Mouse (Mus musculus) CH12.LX (cell line): ENCODE data around the gene Shmt1. TPM values are rescaled to one million over a fixed set of nuclear protein-coding genes. Genes with fewer than 3 reads are reported as not detected.

ENCODE experiments used
- DNase-seq: peaks from one replicate; pipeline ENCODE4 v3.0.0-alpha.2; 2013; ENCODE audit errors: extremely low read depth
- H3K27ac ChIP-seq: 2 replicates; pipeline ENCODE4 v1.5.1; 2012; ENCODE audit warnings: low read depth, mild to moderate bottlenecking, control low read depth, moderate library complexity; ENCODE audit not compliant: insufficient read depth
- H3K27me3 ChIP-seq: replicated peaks from 2 replicates; pipeline ENCODE3; 2012; ENCODE audit warnings: inconsistent platforms
- H3K36me3 ChIP-seq, 2 experiments: replicated peaks in 1 of 2; 2 replicates each; pipeline versions ENCODE3 to v1.6.1; 2012; ENCODE audit warnings: inconsistent platforms in 1 of 2, low read length in 1 of 2, mild to moderate bottlenecking in 1 of 2, mixed read lengths in 1 of 2, moderate library complexity in 1 of 2; ENCODE audit not compliant: control insufficient read depth in 1 of 2, insufficient read depth in 1 of 2
- H3K4me1 ChIP-seq, 2 experiments: 2 replicates each; pipeline ENCODE4 v1.6.1; 2012; ENCODE audit warnings: inconsistent platforms in 1 of 2, moderate library complexity in 1 of 2; ENCODE audit not compliant: insufficient read depth in 2 of 2, control insufficient read depth in 1 of 2
- H3K4me2 ChIP-seq: 2 replicates; pipeline ENCODE4 v1.6.1; 2012; ENCODE audit warnings: low read depth, mild to moderate bottlenecking, control low read depth; ENCODE audit not compliant: poor library complexity, insufficient read depth, severe bottlenecking
- H3K4me3 ChIP-seq, 3 experiments: fragments of 150-350 bp in 1 of 3; sonication (generic) in 1 of 3; replicated peaks in 1 of 3; 2 replicates each; pipeline versions ENCODE3 to v1.5.1; 2011 to 2012; ENCODE audit warnings: low read depth in 2 of 3, low read length in 2 of 3, mild to moderate bottlenecking in 2 of 3, moderate library complexity in 2 of 3, control low read depth in 1 of 3, improper control_type of control experiment in 1 of 3, inconsistent platforms in 1 of 3, mixed read lengths in 1 of 3; ENCODE audit not compliant: poor library complexity in 1 of 3
- H3K79me2 ChIP-seq: replicated peaks from 2 replicates; pipeline ENCODE4 v1.6.1; 2012; ENCODE audit warnings: mild to moderate bottlenecking, moderate library complexity; ENCODE audit not compliant: control insufficient read depth, poor library complexity, insufficient read depth, severe bottlenecking; ENCODE audit errors: extremely low read depth
- H3K9ac ChIP-seq: 2 replicates; pipeline ENCODE4 v1.6.1; 2012; ENCODE audit warnings: low read depth, mild to moderate bottlenecking, control low read depth, moderate library complexity; ENCODE audit not compliant: insufficient read depth
- H3K9me3 ChIP-seq: replicated peaks from 2 replicates; pipeline ENCODE3; 2012; ENCODE audit warnings: low read length, inconsistent platforms, mixed read lengths
- BHLHE40 ChIP-seq: IDR thresholded peaks from 2 replicates; pipeline ENCODE4 v1.6.1; 2011; ENCODE audit warnings: mild to moderate bottlenecking, low read depth, low read length, improper control_type of control experiment
- CHD2 ChIP-seq: IDR thresholded peaks from 2 replicates; pipeline ENCODE4 v1.6.1; 2011; ENCODE audit warnings: low read length, improper control_type of control experiment
- CTCF ChIP-seq, 2 experiments: IDR thresholded peaks in 1 of 2; conservative IDR thresholded peaks in 1 of 2; 2 replicates each; pipeline ENCODE4 v1.5.1; 2011 to 2012; ENCODE audit warnings: low read depth in 2 of 2, low read length in 2 of 2, improper control_type of control experiment in 1 of 2, inconsistent platforms in 1 of 2, mild to moderate bottlenecking in 1 of 2, moderate library complexity in 1 of 2
- E2F4 ChIP-seq: IDR thresholded peaks from 2 replicates; pipeline ENCODE4 v1.6.1; 2011; ENCODE audit warnings: low read depth, low read length, improper control_type of control experiment; ENCODE audit not compliant: insufficient replicate concordance
- ELF1 ChIP-seq: IDR thresholded peaks from 2 replicates; pipeline ENCODE4 v1.6.1; 2014; ENCODE audit warnings: low read depth, mild to moderate bottlenecking, inconsistent platforms, low read length, improper control_type of control experiment
- ETS1 ChIP-seq: conservative IDR thresholded peaks from 2 replicates; pipeline ENCODE4 v1.6.1; 2012; ENCODE audit warnings: low read depth, mild to moderate bottlenecking, inconsistent platforms, low read length, improper control_type of control experiment, moderate library complexity
- HCFC1 ChIP-seq: IDR thresholded peaks from 2 replicates; pipeline ENCODE4 v1.6.1; 2012; ENCODE audit warnings: low read depth, mild to moderate bottlenecking, inconsistent platforms, low read length, improper control_type of control experiment
- IRF4 ChIP-seq: IDR thresholded peaks from 2 replicates; pipeline ENCODE4 v1.6.1; 2014; ENCODE audit warnings: low read depth, mild to moderate bottlenecking, inconsistent platforms, low read length, improper control_type of control experiment
- JUN ChIP-seq: IDR thresholded peaks from 2 replicates; pipeline ENCODE4 v1.6.1; 2011; ENCODE audit warnings: low read depth, mild to moderate bottlenecking, low read length, improper control_type of control experiment, moderate library complexity; ENCODE audit not compliant: insufficient read depth
- JUND ChIP-seq: conservative IDR thresholded peaks from 2 replicates; pipeline ENCODE4 v1.6.1; 2011; ENCODE audit warnings: low read depth, low read length, improper control_type of control experiment
- KAT2A ChIP-seq: IDR thresholded peaks from 2 replicates; pipeline ENCODE4 v1.6.1; 2012; ENCODE audit warnings: low read length, improper control_type of control experiment, inconsistent platforms; ENCODE audit not compliant: insufficient replicate concordance
- MAFK ChIP-seq: IDR thresholded peaks from 2 replicates; pipeline ENCODE4 v1.6.1; 2011; ENCODE audit warnings: low read length, improper control_type of control experiment; ENCODE audit not compliant: insufficient replicate concordance
- MAX ChIP-seq: IDR thresholded peaks from 2 replicates; pipeline ENCODE4 v1.6.1; 2011; ENCODE audit warnings: low read length, improper control_type of control experiment
- MAZ ChIP-seq: IDR thresholded peaks from 2 replicates; pipeline ENCODE4 v1.6.1; 2012; ENCODE audit warnings: low read depth, mild to moderate bottlenecking, inconsistent platforms, low read length, improper control_type of control experiment, moderate library complexity
- MEF2A ChIP-seq: IDR thresholded peaks from 2 replicates; pipeline ENCODE4 v1.6.1; 2014; ENCODE audit warnings: low read depth, mild to moderate bottlenecking, inconsistent platforms, low read length, improper control_type of control experiment, borderline replicate concordance
- NELFE ChIP-seq: IDR thresholded peaks from 2 replicates; pipeline ENCODE4 v1.6.1; 2011; ENCODE audit warnings: low read depth, low read length, improper control_type of control experiment
- PAX5 ChIP-seq: IDR thresholded peaks from 2 replicates; pipeline ENCODE4 v1.6.1; 2012; ENCODE audit warnings: low read length, inconsistent platforms, mixed read lengths
- POLR2AphosphoS2 ChIP-seq: IDR thresholded peaks from 2 replicates; pipeline ENCODE4 v1.6.1; 2011; ENCODE audit warnings: low read depth, low read length, improper control_type of control experiment
- RAD21 ChIP-seq: IDR thresholded peaks from 2 replicates; pipeline ENCODE4 v1.6.1; 2011; ENCODE audit warnings: low read depth, mild to moderate bottlenecking, low read length, improper control_type of control experiment, moderate library complexity
- RCOR1 ChIP-seq: conservative IDR thresholded peaks from 2 replicates; pipeline ENCODE4 v1.6.1; 2012; ENCODE audit warnings: low read depth, mild to moderate bottlenecking, inconsistent platforms, low read length, improper control_type of control experiment
- SMC3 ChIP-seq: IDR thresholded peaks from 2 replicates; pipeline ENCODE4 v1.6.1; 2011; ENCODE audit warnings: low read depth, low read length, improper control_type of control experiment
- TBP ChIP-seq: conservative IDR thresholded peaks from 2 replicates; pipeline ENCODE4 v1.6.1; 2011; ENCODE audit warnings: low read depth, low read length, improper control_type of control experiment
- TCF12 ChIP-seq: IDR thresholded peaks from 2 replicates; pipeline ENCODE4 v1.6.1; 2014; ENCODE audit warnings: low read depth, mild to moderate bottlenecking, inconsistent platforms, low read length, improper control_type of control experiment
- UBTF ChIP-seq: IDR thresholded peaks from 2 replicates; pipeline ENCODE4 v1.6.1; 2012; ENCODE audit warnings: low read depth, mild to moderate bottlenecking, inconsistent platforms, low read length, improper control_type of control experiment, moderate library complexity
- USF1 ChIP-seq: IDR thresholded peaks from 2 replicates; pipeline ENCODE4 v1.6.1; 2014; ENCODE audit warnings: low read depth, mild to moderate bottlenecking, inconsistent platforms, low read length, improper control_type of control experiment
- USF2 ChIP-seq: conservative IDR thresholded peaks from 2 replicates; pipeline ENCODE4 v1.6.1; 2011; ENCODE audit warnings: low read depth, low read length, improper control_type of control experiment
- ZC3H11A ChIP-seq: IDR thresholded peaks from 2 replicates; pipeline ENCODE4 v1.6.1; 2012; ENCODE audit warnings: low read depth, mild to moderate bottlenecking, inconsistent platforms, low read length, improper control_type of control experiment
- ZKSCAN1 ChIP-seq: IDR thresholded peaks from 2 replicates; pipeline ENCODE4 v1.6.1; 2012; ENCODE audit warnings: low read depth, inconsistent platforms, low read length, improper control_type of control experiment, borderline replicate concordance
- ZMIZ1 ChIP-seq: IDR thresholded peaks from 2 replicates; pipeline ENCODE4 v1.6.1; 2012; ENCODE audit warnings: low read depth, mild to moderate bottlenecking, inconsistent platforms, low read length, improper control_type of control experiment
- ZNF384 ChIP-seq: IDR thresholded peaks from 2 replicates; pipeline ENCODE4 v1.6.1; 2012; ENCODE audit warnings: low read depth, low read length, improper control_type of control experiment, inconsistent platforms
- dilution Hi-C: fragments of 300-500 bp; cut with MboI; formaldehyde crosslinking; loops from 2 replicates; pipeline ENCODE4 v1.14.3; 2020; ENCODE audit warnings: low sequenced_read_pairs; ENCODE audit not compliant: extremely low pct_unique_long_range_greater_than_20kb, extremely low pct_ligation_motif_present
- in situ Hi-C: fragments of 300-500 bp; cut with MboI; formaldehyde crosslinking; loops from 3 replicates; pipeline ENCODE4 v1.14.3; 2019; ENCODE audit warnings: low sequenced_read_pairs, low pct_ligation_motif_present, low pct_unique_long_range_greater_than_20kb, mixed read lengths
- polyA plus RNA-seq: library from polyadenylated mRNA; unstranded; fragments of >175 nt; gene quantifications from 2 replicates; pipeline ENCODE4 v1.2.1, GENCODE M21; 2012; ENCODE audit warnings: low read depth; ENCODE audit not compliant: insufficient read length
- total RNA-seq, 2 experiments: library from RNA; depleted of rRNA; stranded (reverse); fragments of 300-350 nt in 1 of 2; fragments of >200 nt in 1 of 2; gene quantifications; 2 replicates each; pipeline ENCODE4 v1.2.3; 2012 to 2014

The Shmt1 gene
- total and polyA plus RNA-seq, 3 experiments, result 136 to 197 (median 178) TPM

- no peak for TF ChIP-seq E2F4
- TF ChIP-seq ZNF384, result no peak
- no peak for TF ChIP-seq USF2
- no peak for TF ChIP-seq UBTF
- TF ChIP-seq IRF4, result 0 out of 2 replicates have a peak, but pooled peaks have one; percentile 37
- 0 out of 2 replicates have a peak, but pooled peaks have one; percentile 20 for TF ChIP-seq CHD2
- TF ChIP-seq ZMIZ1, result 0 out of 2 replicates have a peak, but pooled peaks have one; percentile 2
- no peak for TF ChIP-seq PAX5
- TF ChIP-seq USF1, result no peak
- no peak for TF ChIP-seq JUND
- TF ChIP-seq NELFE, result no peak
- TF ChIP-seq, all 38 proteins: peak for 14
These were observed 35.2 kb downstream of the Shmt1 start (continued) for GRCm38 (mm10) chr11:60776107-60776828.

DNA sequence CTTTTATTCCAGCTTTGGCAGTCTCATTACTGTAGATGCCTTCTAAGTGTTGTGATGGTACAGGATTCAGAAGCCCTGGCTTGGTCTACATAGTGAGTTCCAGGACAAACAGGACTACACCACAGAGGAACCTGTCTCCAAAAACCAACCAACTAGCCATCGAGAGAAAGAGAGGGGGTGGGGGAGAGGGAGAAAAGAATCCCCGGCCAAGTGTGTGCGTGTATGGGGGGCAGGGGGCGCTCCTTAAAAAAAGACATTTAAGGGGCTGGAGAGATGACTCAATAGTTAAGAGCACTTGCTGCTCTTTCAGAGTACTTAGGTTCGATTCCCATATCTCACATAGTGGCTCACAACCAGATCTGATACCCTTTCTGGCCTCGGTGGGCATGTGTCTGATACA lies 35.9 kb downstream of the Shmt1 start:
- dilution Hi-C loops, result no loop called here
- H3K27me3 ChIP-seq, result no peaks in the 10 kb centered on the region
- H3K27ac ChIP-seq, result peak overlapping the region; percentile 90
- peaks cover 85% of the 10 kb centered on the region for H3K79me2 ChIP-seq
- H3K36me3 ChIP-seq, result peaks cover 16 to 25% of the 10 kb centered on the region in 2 experiments
- DNase-seq, result peak; percentile 52
- H3K9ac ChIP-seq, result peak overlapping the region; percentile 89
- peak overlapping the region; percentile 78 to 98 (median 79) for H3K4me3 ChIP-seq
- peak overlapping the region; percentile 90 for H3K4me2 ChIP-seq
- peaks cover 9 to 65% of the 10 kb centered on the region in 2 experiments for H3K4me1 ChIP-seq
- in situ Hi-C loops, result loop anchor here (5.0 kb wide), 2 partner anchors 37 to 97 kb away; partner anchors contain the start of gene Shmt1
- TF ChIP-seq MAFK, result no peak
- TF ChIP-seq SMC3, result peak; percentile 15; the same call in 1 of the 2 replicates
- TF ChIP-seq USF2, result no peak
- TF ChIP-seq KAT2A, result 0 out of 2 replicates have a peak, but pooled peaks have one; percentile 45
- TF ChIP-seq JUND, result no peak
- no peak for TF ChIP-seq BHLHE40
- TF ChIP-seq POLR2AphosphoS2, result no peak
- TF ChIP-seq HCFC1, result no peak
- TF ChIP-seq ZMIZ1, result 0 out of 2 replicates have a peak, but pooled peaks have one; percentile 14
- TF ChIP-seq USF1, result no peak
- peak; percentile 72 for TF ChIP-seq CHD2
- no peak for TF ChIP-seq ZC3H11A
- TF ChIP-seq MEF2A, result no peak
- 0 out of 2 replicates have a peak, but pooled peaks have one; percentile 17 for TF ChIP-seq TBP
- TF ChIP-seq UBTF, result no peak
- peak; percentile 41; the same call in 1 of the 2 replicates for TF ChIP-seq TCF12
- TF ChIP-seq ZNF384, result peak; percentile 59
- peak in 1 of 2 experiments; percentile 41; a peak in 2 of 4 replicates for TF ChIP-seq CTCF (conservative IDR thresholded peaks at IDR 0.05 in 1 of 2, IDR thresholded peaks at IDR 0.05 in 1 of 2; ENCODE audit: low read depth in 2 of 2, low read length in 2 of 2)
- peak; percentile 41; the same call in 1 of the 2 replicates for TF ChIP-seq ELF1
- TF ChIP-seq ETS1, result no peak
- TF ChIP-seq PAX5, result no peak
- TF ChIP-seq ZKSCAN1, result no peak
- no peak for TF ChIP-seq RCOR1
- TF ChIP-seq RAD21, result no peak
- no peak for TF ChIP-seq MAX
- TF ChIP-seq IRF4, result peak; percentile 58; the same call in 1 of the 2 replicates
- TF ChIP-seq MAZ, result 0 out of 2 replicates have a peak, but pooled peaks have one; percentile 67
- TF ChIP-seq JUN, result no peak
- H3K9me3 ChIP-seq, result no peaks in the 10 kb centered on the region
